Mouse (Mus musculus): ENCODE measurements at regions not wholly inside any gene's neighbourhood (a gene's known extent, or its start where the extent isn't known, plus 50 kb on each side); places are given as distances from the start of the nearest gene placed in this dataset.

DNA sequence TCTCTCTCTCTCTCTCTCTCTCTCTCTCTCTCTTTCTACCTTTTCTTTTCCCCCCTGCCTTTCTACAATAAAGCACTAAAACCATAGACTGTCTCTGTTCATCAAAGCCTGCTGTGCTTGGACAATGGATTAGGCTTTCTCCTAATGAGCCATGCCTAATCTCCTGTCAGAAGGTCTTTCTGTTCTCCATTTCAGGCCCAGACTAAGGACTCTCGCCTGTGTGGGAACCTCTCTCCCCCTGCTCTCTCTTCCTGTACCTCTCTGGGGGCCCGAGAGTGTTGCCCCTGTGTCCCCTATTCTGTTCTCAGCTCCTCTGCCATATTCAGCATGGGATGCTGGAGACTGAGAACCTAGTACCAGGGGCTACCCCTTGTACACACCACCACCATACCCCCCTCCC, 184.5 kb upstream of the Dmd start:
- TF ChIP-seq CTCF (conservative IDR thresholded peaks at IDR 0.05; ENCODE audit: insufficient read depth, insufficient read length, low read depth, low read length), result no peak
- no peak for TF ChIP-seq POLR2A (IDR thresholded peaks at IDR 0.05; ENCODE audit: low read depth, low read length)

Measured in kidney, adult 2 months (tissue).